Mouse (Mus musculus) lung, embryonic 14.5 days (tissue): ENCODE data around the gene Trim43b. TPM values are rescaled to one million over a fixed set of nuclear protein-coding genes. Genes with fewer than 3 reads are reported as not detected.
"Not testable (repeated sequence)": the region's sequence is repeated elsewhere in the genome, so short reads cannot be mapped to it uniquely, and the experiment has no call there.

Experiments
- ATAC-seq: fragments of 200-750 bp; cut with Nextera tagmentation; 2 replicates; pipeline ENCODE4 v1.8.0; 2017; ENCODE audit warnings: mild to moderate bottlenecking, moderate TSS enrichment, moderate library complexity; ENCODE audit not compliant: insufficient read depth
- DNase-seq: peaks from one replicate; pipeline ENCODE4 v3.0.0-alpha.2; 2015
- H3K27ac ChIP-seq: fragments of 300-500 bp; sonication (generic); 2 replicates; pipeline ENCODE4 v1.5.1; 2014; ENCODE audit warnings: low read depth, mild to moderate bottlenecking, moderate library complexity
- H3K27me3 ChIP-seq: fragments of 300-500 bp; sonication (generic); 2 replicates; pipeline ENCODE4 v1.6.1; 2014; ENCODE audit warnings: low read length, control low read depth; ENCODE audit not compliant: insufficient read depth
- H3K36me3 ChIP-seq: fragments of 300-500 bp; sonication (generic); 2 replicates; pipeline ENCODE4 v1.6.1; 2014; ENCODE audit warnings: control low read depth; ENCODE audit not compliant: insufficient read depth
- H3K4me1 ChIP-seq: fragments of 300-500 bp; sonication (generic); 2 replicates; pipeline ENCODE4 v1.6.1; 2014; ENCODE audit warnings: antibody characterized with exemption, control low read depth; ENCODE audit not compliant: insufficient read depth
- H3K4me2 ChIP-seq: fragments of 300-500 bp; sonication (generic); 2 replicates; pipeline ENCODE4 v1.6.1; 2014; ENCODE audit warnings: mild to moderate bottlenecking
- H3K4me3 ChIP-seq: fragments of 300-500 bp; sonication (generic); 2 replicates; pipeline ENCODE4 v1.5.1; 2014; ENCODE audit warnings: low read depth, low read length
- H3K9ac ChIP-seq: fragments of 300-500 bp; sonication (generic); 2 replicates; pipeline ENCODE4 v1.6.1; 2014
- H3K9me3 ChIP-seq: fragments of 300-500 bp; sonication (generic); 2 replicates; pipeline ENCODE4 v1.6.1; 2016; ENCODE audit warnings: low read depth, low read length, control low read depth
- WGBS: fragments of 180-500 bp; shearing (Covaris S2); extraction: QIAGEN DNeasy Blood & Tissue Kit; methylation state at CpG from one replicate; pipeline ENCODE4 v1.1.7; 2014; 5-methylcytosine and 5-hydroxymethylcytosine counted together
- polyA plus RNA-seq: library from polyadenylated mRNA; unstranded; fragments of >200 nt; fragmentation: Nextera tagmentation; extraction: Ambion mirVana; gene quantifications from 2 replicates; pipeline ENCODE4 v1.2.1, GENCODE M21; 2014

Trim43b gene
- not detected in 2 replicates for polyA plus RNA-seq

DNA sequence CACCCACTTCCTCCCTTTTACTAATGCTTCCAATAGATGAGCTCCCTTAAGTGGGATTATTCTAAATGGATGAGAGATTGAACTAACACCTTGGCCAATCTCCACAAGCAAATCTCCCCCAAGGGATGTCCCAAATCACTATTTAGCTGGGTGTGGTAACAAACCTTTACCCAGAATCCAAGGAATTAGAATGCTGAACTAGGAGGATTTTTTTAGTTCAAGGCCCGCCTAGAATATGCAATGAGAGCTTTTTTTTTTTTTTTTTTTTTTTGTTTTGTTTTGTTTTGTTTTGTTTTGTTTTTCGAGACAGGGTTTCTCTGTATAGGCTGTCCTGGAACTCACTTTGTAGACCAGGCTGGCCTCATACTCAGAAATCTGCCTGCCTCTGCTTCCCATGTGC lies at the start of gene Trim43b:
TSS of gene Trim43b (minus strand) at position 101 of the 400 bp plus-strand sequence.
- H3K27me3 ChIP-seq, H3K4me1 ChIP-seq, ATAC-seq, H3K4me3 ChIP-seq, DNase-seq, H3K27ac ChIP-seq, H3K4me2 ChIP-seq, H3K9ac ChIP-seq, H3K9me3 ChIP-seq, H3K36me3 ChIP-seq: not testable (repeated sequence)
- WGBS, result 50% methylated on average over 1 of the region's 2 CpGs

DNA sequence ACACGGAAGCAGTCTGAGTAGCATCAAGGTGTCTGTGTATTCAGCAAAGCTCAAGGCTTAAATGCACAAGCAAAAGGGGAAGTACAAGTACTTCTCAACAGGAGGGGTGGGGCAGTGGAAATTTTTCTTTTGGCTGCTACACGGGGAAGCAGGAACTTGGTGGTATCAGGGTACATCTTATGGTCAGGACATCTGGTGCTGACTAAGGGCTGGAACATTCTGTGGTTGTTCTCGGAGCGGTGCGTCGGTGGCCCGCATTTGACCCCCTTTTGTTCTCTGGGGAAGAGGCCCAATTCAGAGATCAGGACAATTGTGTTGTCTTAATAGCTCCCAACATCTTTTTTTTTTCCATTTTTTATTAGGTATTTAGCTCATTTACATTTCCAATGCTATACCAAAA lies 11.9 kb upstream of the Trim43b start:
- not testable (repeated sequence) for H3K9ac ChIP-seq, DNase-seq, H3K27me3 ChIP-seq, H3K4me1 ChIP-seq, H3K4me2 ChIP-seq, ATAC-seq, H3K9me3 ChIP-seq, H3K27ac ChIP-seq, H3K36me3 ChIP-seq, H3K4me3 ChIP-seq
- 85% methylated on average over 7 of the region's 7 CpGs for WGBS

DNA sequence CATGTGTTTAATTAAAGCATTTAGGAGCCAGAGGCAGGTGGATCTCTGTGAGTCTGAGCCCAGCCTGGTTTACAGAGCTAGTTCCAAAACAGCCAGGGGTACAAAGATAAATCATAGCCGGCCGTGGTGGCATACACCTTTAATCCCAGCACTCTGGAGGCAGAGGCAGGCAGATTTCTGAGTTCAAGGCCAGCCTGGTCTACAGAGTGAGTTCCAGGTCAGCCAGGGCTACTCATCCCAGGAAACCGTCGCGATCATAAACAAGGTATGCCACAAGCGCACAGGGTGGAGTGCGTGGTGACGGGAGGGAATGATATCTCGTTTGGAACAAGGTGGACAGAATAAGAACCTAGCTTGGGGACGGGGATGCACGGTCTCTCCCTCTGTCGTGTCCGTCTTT lies 5.9 kb downstream of the Trim43b start:
- not testable (repeated sequence) for H3K27me3 ChIP-seq, DNase-seq, H3K27ac ChIP-seq, H3K4me1 ChIP-seq, H3K4me2 ChIP-seq, H3K4me3 ChIP-seq, H3K9me3 ChIP-seq, H3K36me3 ChIP-seq, H3K9ac ChIP-seq, ATAC-seq
- WGBS, result 92% methylated on average over 13 of the region's 13 CpGs

DNA sequence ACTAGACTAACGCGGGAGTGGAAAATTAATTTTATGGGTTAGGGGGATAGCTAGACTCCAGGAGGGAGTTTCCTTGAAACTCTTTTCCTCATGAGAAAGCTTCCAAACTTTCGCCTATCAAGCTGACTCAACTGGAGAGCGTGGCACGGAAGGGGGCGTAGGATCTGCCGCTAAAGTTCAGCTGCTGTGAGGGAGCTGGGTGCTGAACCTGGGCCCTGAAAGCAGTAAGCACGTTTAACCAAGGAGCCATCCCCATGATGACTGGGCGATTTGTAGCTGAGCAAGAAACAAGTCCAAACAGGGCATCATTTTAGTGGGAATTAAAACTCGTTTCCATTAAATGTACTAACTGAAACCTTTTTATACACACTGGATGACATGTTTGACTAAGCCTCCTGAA lies 13.0 kb downstream of the Trim43b start:
- not testable (repeated sequence) for H3K27me3 ChIP-seq, DNase-seq, H3K9ac ChIP-seq, H3K4me3 ChIP-seq, H3K27ac ChIP-seq, H3K9me3 ChIP-seq, H3K36me3 ChIP-seq, ATAC-seq, H3K4me1 ChIP-seq, H3K4me2 ChIP-seq
- 80% methylated on average over 10 of the region's 10 CpGs for WGBS

DNA sequence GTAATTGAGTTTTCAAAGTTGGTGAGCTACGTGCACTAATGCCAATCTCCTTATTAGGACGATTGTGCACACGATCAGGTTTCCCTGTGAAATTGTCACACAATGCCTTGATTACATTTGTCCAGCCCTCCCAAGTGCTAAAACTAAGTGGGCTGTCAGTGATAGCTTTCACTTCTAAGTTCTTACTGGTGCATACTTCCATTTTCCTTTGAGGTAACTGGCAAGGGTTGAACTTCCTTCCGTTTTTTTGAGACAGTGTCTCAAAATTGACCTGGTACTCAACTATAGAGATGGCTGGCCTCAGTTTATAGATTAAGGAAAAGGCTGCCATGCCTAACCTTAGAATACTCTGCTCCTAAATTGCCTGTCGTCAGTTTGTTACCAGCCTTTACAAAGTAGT lies 16.1 kb downstream of the Trim43b start:
- H3K9me3 ChIP-seq, ATAC-seq, H3K27me3 ChIP-seq, H3K4me3 ChIP-seq, DNase-seq, H3K9ac ChIP-seq, H3K36me3 ChIP-seq, H3K27ac ChIP-seq, H3K4me2 ChIP-seq, H3K4me1 ChIP-seq: not testable (repeated sequence)
- WGBS, result 84% methylated on average over 1 of the region's 5 CpGs

DNA sequence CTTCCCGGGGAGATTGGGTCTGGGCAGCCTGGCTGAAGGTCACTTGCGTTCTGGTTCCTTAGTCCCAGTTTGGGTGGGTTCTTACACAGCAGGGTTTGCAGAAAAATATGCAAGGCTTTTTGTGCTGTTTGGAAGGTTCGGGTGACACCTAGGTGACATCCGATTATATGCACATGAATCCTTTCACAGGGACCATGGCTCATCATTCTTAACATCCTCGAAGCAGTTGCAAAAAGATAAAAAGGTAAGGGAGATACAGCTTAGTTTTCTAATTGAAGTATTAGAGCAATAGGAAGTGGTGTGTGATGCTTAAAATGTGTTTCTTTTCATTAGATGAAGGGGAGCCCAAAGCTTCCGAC lies 25.5 kb downstream of the Trim43b start:
- not testable (repeated sequence) for H3K9ac ChIP-seq, H3K36me3 ChIP-seq, H3K4me1 ChIP-seq, H3K27me3 ChIP-seq, H3K4me3 ChIP-seq, H3K27ac ChIP-seq, H3K4me2 ChIP-seq, ATAC-seq, H3K9me3 ChIP-seq, DNase-seq
- WGBS, result 88% methylated on average over 2 of the region's 6 CpGs

DNA sequence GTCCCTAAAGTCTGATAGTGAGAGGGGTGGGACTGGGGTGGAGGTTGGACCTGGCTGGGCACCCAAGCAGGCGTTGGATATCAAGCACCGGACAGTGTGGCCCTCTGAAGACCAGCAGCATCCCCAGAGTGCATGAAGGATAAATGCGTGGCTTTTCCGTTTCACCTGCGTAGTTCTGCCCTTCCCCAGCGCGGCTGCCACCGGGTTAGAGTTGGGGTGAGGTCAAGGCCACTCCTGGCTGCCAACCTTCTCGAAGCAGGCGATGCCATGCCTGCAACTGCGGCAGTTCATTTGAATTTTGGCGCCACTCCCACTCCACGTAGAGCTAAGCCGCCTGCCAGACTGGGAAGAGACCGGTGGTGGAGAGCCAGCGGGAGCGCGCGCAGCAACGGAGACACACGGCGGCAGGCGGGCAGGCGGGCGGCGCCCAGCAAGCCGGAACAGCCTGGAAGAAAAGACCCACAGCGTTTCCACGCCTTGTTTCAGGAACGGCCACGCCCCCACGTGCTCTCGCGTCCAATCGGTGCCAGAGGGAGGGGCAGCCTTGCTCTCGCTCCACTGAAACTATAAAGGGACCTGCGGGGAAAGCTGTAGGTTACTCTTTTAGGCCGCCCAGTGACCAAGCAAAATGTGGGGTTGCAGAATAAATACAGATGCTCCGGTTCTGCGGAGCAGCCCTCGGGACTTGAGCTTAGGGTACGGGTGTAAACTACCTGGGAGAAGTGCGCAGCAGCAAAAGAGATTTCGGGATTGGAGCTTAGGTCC lies 26.1 kb downstream of the Trim43b start:
- DNase-seq, result peak; percentile 30
- not testable (repeated sequence) for H3K27ac ChIP-seq, H3K4me3 ChIP-seq, H3K27me3 ChIP-seq, H3K4me1 ChIP-seq, H3K9ac ChIP-seq, H3K9me3 ChIP-seq, H3K36me3 ChIP-seq
- 0 out of 2 replicates have a peak overlapping the region, but pooled peaks have one; percentile 18 for H3K4me2 ChIP-seq
- 74% methylated on average over 36 of the region's 44 CpGs for WGBS
- ATAC-seq, result peak; percentile 99

Other genes with a start within 250 kb of the Trim43b start
- 1.9 and 3.8 TPM in 2 replicates for gene Bcl2a1a, start 135.9 kb downstream of the Trim43b start, polyA plus RNA-seq
- gene Bcl2a1b, start 106.4 kb upstream of the Trim43b start, polyA plus RNA-seq, result 4.3 and 4.6 TPM in 2 replicates
- gene Gm29094, start 106.5 kb upstream of the Trim43b start, polyA plus RNA-seq, result 2.0 TPM in 1 of 2 replicates, not detected in the other
- 22.4 and 23.4 TPM in 2 replicates for gene Mthfs, start 117.8 kb upstream of the Trim43b start, polyA plus RNA-seq